Mouse (Mus musculus) lung, postnatal 14 days (tissue): ENCODE data around the gene Gm867.

ENCODE experiments used
- DNase-seq: peaks from one replicate; pipeline ENCODE4 v3.0.0; 2021

Gene Gm867

GRCm38 (mm10) chr10:75935680-75936541, 4.6 kb downstream of the Gm867 start, which contains the start of gene Mmp11:
Gene Mmp11, minus strand, starts transcription at chr10:75936496.
- DNase-seq, result peak; percentile 69

- DNase-seq, result no peak
Observed at GRCm38 (mm10) chr10:75934991-75935390, 5.5 kb downstream of the Gm867 start.

GRCm38 (mm10) chr10:75932891-75933290, 7.6 kb downstream of the Gm867 start, which contains the start of gene Chchd10:
Gene Chchd10, plus strand, starts transcription at chr10:75933130.
- DNase-seq, result no peak

GRCm38 (mm10) chr10:75932081-75932678, 8.3 kb downstream of the Gm867 start:
- DNase-seq, result peak; percentile 71

GRCm38 (mm10) chr10:75931311-75931710, 9.2 kb downstream of the Gm867 start:
- DNase-seq, result no peak

- DNase-seq, result peak; percentile 65
Observed at GRCm38 (mm10) chr10:75930304-75930703, 10.2 kb downstream of the Gm867 start.

- DNase-seq, result no peak
Observed at GRCm38 (mm10) chr10:75926396-75926795, 14.1 kb downstream of the Gm867 start.

- DNase-seq, result no peak
Observed at GRCm38 (mm10) chr10:75924324-75924723, 16.1 kb downstream of the Gm867 start.

- DNase-seq, result no peak
Observed at GRCm38 (mm10) chr10:75921726-75922560, 18.5 kb downstream of the Gm867 start.

- peak; percentile 96 for DNase-seq
Observed at GRCm38 (mm10) chr10:75921026-75921725, 19.3 kb downstream of the Gm867 start, which contains the start of gene Smarcb1. Gene Smarcb1, minus strand, starts transcription at chr10:75921617.

GRCm38 (mm10) chr10:75919026-75919425, 21.4 kb downstream of the Gm867 start:
- DNase-seq, result no peak

- DNase-seq, result no peak
Observed at GRCm38 (mm10) chr10:75916840-75917239, 23.6 kb downstream of the Gm867 start.

GRCm38 (mm10) chr10:75915557-75915956, 24.9 kb downstream of the Gm867 start:
- DNase-seq, result no peak

- DNase-seq, result no peak
Observed at GRCm38 (mm10) chr10:75913013-75913589, 27.4 kb downstream of the Gm867 start.

- DNase-seq, result no peak
Observed at GRCm38 (mm10) chr10:75910698-75911097, 29.8 kb downstream of the Gm867 start.

- DNase-seq, result no peak
Observed at GRCm38 (mm10) chr10:75906882-75907281, 33.6 kb downstream of the Gm867 start.

GRCm38 (mm10) chr10:75904391-75904790, 36.1 kb downstream of the Gm867 start:
- no peak for DNase-seq

- peak; percentile 48 for DNase-seq
Observed at GRCm38 (mm10) chr10:75898846-75899245, 41.6 kb downstream of the Gm867 start.

- no peak for DNase-seq
Observed at GRCm38 (mm10) chr10:75898039-75898564, 42.4 kb downstream of the Gm867 start.

- DNase-seq, result peak; percentile 88
Observed at GRCm38 (mm10) chr10:75897373-75897772, 43.1 kb downstream of the Gm867 start.

GRCm38 (mm10) chr10:75896208-75896607, 44.3 kb downstream of the Gm867 start:
- DNase-seq, result no peak

- no peak for DNase-seq
Observed at GRCm38 (mm10) chr10:75895730-75896129, 44.7 kb downstream of the Gm867 start.
